Mouse (Mus musculus): Measurements from ENCODE around the gene Zfp988. TPM values are rescaled to one million over a fixed set of nuclear protein-coding genes. Genes with fewer than 3 reads are reported as not detected.
A peak's percentile ranks its signal among the peaks of the same experiment; 100 is the strongest.
"Not testable (repeated sequence)": the region's sequence is repeated elsewhere in the genome, so short reads cannot be mapped to it uniquely, and the experiment has no call there.

The Zfp988 gene
- polyA plus RNA-seq, 2 experiments: 0.04 to 0.14 TPM

DNA sequence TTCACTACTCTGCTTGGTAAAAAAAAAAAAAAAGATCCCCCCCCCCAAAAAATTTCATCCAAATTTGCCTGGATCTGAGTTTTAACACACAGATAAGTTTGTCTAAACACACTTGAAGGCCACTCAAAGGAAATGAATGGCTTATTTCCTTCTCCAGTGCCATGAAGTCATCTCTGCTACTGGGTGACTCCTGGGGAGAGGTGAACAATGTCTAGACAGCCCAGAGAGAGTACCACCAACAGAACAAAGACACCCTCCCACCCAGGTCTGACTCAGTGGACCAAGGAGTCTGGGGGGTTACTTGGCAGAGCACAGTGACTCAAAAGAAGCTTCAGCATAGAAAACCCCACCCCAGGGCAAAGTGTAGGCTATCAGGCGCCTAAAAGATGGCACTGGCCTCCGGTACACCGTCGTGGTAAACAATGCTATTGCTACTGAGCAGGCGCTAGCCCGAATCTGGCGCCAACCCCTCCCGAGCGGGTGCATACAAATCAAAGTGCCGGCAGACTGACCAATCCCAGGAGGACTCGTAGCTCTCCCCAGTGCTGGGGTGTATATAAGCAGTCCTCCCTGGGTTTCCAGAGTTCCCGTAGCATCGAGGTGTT lies 46.0 kb downstream of the Zfp988 start:
- WGBS: 84% methylated on average over 9 of the region's 13 CpGs
- H3K4me1 ChIP-seq (ENCODE audit: control insufficient read depth, insufficient read depth, low read length); H3K27ac ChIP-seq (replicated peaks; ENCODE audit: low read depth, low read length); H3K36me3 ChIP-seq (ENCODE audit: control insufficient read depth, insufficient read depth, low read length); ATAC-seq (ENCODE audit: low FRiP score, low read depth); H3K4me3 ChIP-seq (replicated peaks; ENCODE audit: low read length); H3K9ac ChIP-seq (ENCODE audit: low read depth, low read length, severe bottlenecking); DNase-seq (ENCODE audit: low spot score); H3K27me3 ChIP-seq (ENCODE audit: control insufficient read depth, insufficient read depth, low read length); H3K4me2 ChIP-seq (replicated peaks; ENCODE audit: low read depth, low read length, severe bottlenecking): not testable (repeated sequence)
- peaks cover 43% of the 10 kb centered on the region for H3K9me3 ChIP-seq (ENCODE audit: control insufficient read depth, low read length)

DNA sequence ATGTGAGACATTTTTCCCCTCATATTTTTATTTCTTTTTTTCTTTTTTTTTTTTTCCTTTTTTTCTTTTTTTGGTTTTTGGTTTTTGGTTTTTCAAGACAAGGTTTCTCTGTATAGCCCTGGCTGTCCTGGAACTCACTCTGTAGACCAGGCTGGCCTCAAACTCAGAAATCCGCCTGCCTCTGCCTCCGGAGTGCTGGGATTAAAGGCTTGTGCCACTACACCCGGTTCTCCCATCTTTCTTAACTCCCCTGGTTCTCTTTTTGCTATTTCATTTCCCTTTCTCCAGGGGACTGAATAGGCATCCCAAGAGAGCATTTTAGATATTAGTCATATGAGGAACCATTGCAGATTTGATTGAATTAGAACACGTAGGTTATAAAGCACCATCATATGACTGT lies 48.2 kb downstream of the Zfp988 start:
- 77% methylated on average over 4 of the region's 4 CpGs for WGBS
- not testable (repeated sequence) for ATAC-seq (ENCODE audit: low FRiP score, low read depth); DNase-seq (ENCODE audit: low spot score)

GRCm38 (mm10) chr4:147356042-147356441 lies 50.6 kb downstream of the Zfp988 start:
- WGBS: no CpG with 5 or more reads among the region's 3 CpGs
- not testable (repeated sequence) for H3K4me3 ChIP-seq (replicated peaks; ENCODE audit: low read length); DNase-seq (ENCODE audit: low spot score); H3K4me1 ChIP-seq (ENCODE audit: control insufficient read depth, insufficient read depth, low read length); H3K9me3 ChIP-seq (ENCODE audit: control insufficient read depth, low read length); H3K36me3 ChIP-seq (ENCODE audit: control insufficient read depth, insufficient read depth, low read length); ATAC-seq (ENCODE audit: low FRiP score, low read depth); H3K9ac ChIP-seq (ENCODE audit: low read depth, low read length, severe bottlenecking); H3K27me3 ChIP-seq (ENCODE audit: control insufficient read depth, insufficient read depth, low read length); H3K4me2 ChIP-seq (replicated peaks; ENCODE audit: low read depth, low read length, severe bottlenecking); H3K27ac ChIP-seq (replicated peaks; ENCODE audit: low read depth, low read length)

More for the DNA sequence above, 48.2 kb downstream of the Zfp988 start:
- peaks cover 28% of the 10 kb centered on the region for H3K9me3 ChIP-seq (ENCODE audit: control insufficient read depth, low read length)
- H3K9ac ChIP-seq (ENCODE audit: low read depth, low read length, severe bottlenecking); H3K4me2 ChIP-seq (replicated peaks; ENCODE audit: low read depth, low read length, severe bottlenecking); H3K27ac ChIP-seq (replicated peaks; ENCODE audit: low read depth, low read length); H3K4me1 ChIP-seq (ENCODE audit: control insufficient read depth, insufficient read depth, low read length); H3K36me3 ChIP-seq (ENCODE audit: control insufficient read depth, insufficient read depth, low read length); H3K4me3 ChIP-seq (replicated peaks; ENCODE audit: low read length); H3K27me3 ChIP-seq (ENCODE audit: control insufficient read depth, insufficient read depth, low read length): not testable (repeated sequence)

DNA sequence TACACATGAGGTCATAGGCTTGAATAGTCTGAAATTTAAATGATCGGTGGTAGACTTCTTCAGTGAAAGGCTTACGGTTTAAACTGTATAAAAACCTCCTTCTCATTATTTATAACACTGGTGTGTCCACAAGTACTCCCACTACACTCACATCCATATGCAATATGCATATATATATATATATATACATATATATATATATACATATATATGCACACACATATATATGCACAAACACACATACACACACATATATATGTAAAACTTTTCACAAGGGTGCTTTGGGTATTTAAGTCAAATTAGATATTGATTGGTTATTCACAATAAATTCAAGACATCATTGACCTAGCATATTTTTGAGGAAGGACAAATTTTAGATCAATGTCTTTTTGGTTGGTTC lies 51.7 kb downstream of the Zfp988 start:
- H3K27me3 ChIP-seq (ENCODE audit: control insufficient read depth, insufficient read depth, low read length); H3K4me2 ChIP-seq (replicated peaks; ENCODE audit: low read depth, low read length, severe bottlenecking); H3K4me3 ChIP-seq (replicated peaks; ENCODE audit: low read length); H3K4me1 ChIP-seq (ENCODE audit: control insufficient read depth, insufficient read depth, low read length); DNase-seq (ENCODE audit: low spot score); H3K9me3 ChIP-seq (ENCODE audit: control insufficient read depth, low read length); H3K36me3 ChIP-seq (ENCODE audit: control insufficient read depth, insufficient read depth, low read length); H3K27ac ChIP-seq (replicated peaks; ENCODE audit: low read depth, low read length); ATAC-seq (ENCODE audit: low FRiP score, low read depth); H3K9ac ChIP-seq (ENCODE audit: low read depth, low read length, severe bottlenecking): not testable (repeated sequence)
- no CpG with 5 or more reads among the region's 2 CpGs for WGBS

DNA sequence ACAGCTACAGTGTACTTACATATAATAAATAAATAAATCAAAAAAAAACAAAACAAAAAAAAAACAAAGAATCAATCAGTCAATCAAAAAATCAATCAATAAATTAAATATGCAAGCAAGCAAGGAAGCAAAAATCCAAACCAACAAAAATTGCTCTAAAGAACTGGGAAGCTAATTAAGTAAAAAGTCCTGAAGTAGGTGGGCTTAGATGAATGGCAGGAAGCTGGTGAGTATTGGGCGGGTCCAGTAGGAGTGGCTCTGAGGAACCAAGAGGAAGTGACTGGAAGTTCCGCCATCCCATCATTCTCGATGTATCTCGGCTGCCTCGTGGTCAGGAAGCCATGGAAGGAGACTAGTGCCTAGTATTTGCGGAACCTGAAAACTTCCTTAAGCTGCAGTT lies 55.5 kb downstream of the Zfp988 start, which contains the start of gene Zfp978:
Gene Zfp978, plus strand, starts transcription at position 301 of the 400 bp plus-strand sequence.
- not testable (repeated sequence) for ATAC-seq (ENCODE audit: low FRiP score, low read depth); H3K4me2 ChIP-seq (replicated peaks; ENCODE audit: low read depth, low read length, severe bottlenecking); H3K4me1 ChIP-seq (ENCODE audit: control insufficient read depth, insufficient read depth, low read length); H3K27me3 ChIP-seq (ENCODE audit: control insufficient read depth, insufficient read depth, low read length); H3K36me3 ChIP-seq (ENCODE audit: control insufficient read depth, insufficient read depth, low read length); H3K9ac ChIP-seq (ENCODE audit: low read depth, low read length, severe bottlenecking); DNase-seq (ENCODE audit: low spot score); H3K27ac ChIP-seq (replicated peaks; ENCODE audit: low read depth, low read length); H3K9me3 ChIP-seq (ENCODE audit: control insufficient read depth, low read length); H3K4me3 ChIP-seq (replicated peaks; ENCODE audit: low read length)
- WGBS: no CpG with 5 or more reads among the region's 6 CpGs

GRCm38 (mm10) chr4:147361872-147362271 lies 56.4 kb downstream of the Zfp988 start:
- H3K4me2 ChIP-seq (replicated peaks; ENCODE audit: low read depth, low read length, severe bottlenecking); H3K27ac ChIP-seq (replicated peaks; ENCODE audit: low read depth, low read length); ATAC-seq (ENCODE audit: low FRiP score, low read depth); H3K4me1 ChIP-seq (ENCODE audit: control insufficient read depth, insufficient read depth, low read length); H3K9me3 ChIP-seq (ENCODE audit: control insufficient read depth, low read length); DNase-seq (ENCODE audit: low spot score); H3K9ac ChIP-seq (ENCODE audit: low read depth, low read length, severe bottlenecking); H3K4me3 ChIP-seq (replicated peaks; ENCODE audit: low read length); H3K36me3 ChIP-seq (ENCODE audit: control insufficient read depth, insufficient read depth, low read length); H3K27me3 ChIP-seq (ENCODE audit: control insufficient read depth, insufficient read depth, low read length): not testable (repeated sequence)
- WGBS: no CpG with 5 or more reads among the region's 1 CpGs

DNA sequence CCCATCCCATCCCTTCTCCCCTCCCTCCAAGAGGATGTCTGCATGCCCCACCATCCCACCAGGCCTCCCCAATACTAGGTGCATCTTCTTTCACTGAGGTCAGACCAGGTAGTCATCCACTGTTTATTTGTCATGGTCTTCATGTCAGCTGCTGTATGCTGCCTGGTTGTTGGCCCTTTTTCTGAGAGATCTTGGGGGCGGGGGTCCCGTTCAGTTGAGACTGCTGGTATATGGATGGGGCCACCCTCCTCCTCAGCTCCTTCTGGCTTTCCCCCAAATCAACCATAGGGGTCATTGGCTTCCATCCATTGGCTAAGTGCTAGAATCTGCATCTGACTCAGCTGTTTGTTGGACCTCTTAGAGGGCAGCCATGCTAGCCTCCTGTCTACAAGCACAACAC lies 64.1 kb downstream of the Zfp988 start:
- no CpG with 5 or more reads among the region's 2 CpGs for WGBS
- ATAC-seq (ENCODE audit: low FRiP score, low read depth): peak; percentile 57
- not testable (repeated sequence) for H3K27ac ChIP-seq (replicated peaks; ENCODE audit: low read depth, low read length); H3K36me3 ChIP-seq (ENCODE audit: control insufficient read depth, insufficient read depth, low read length); H3K9me3 ChIP-seq (ENCODE audit: control insufficient read depth, low read length); H3K27me3 ChIP-seq (ENCODE audit: control insufficient read depth, insufficient read depth, low read length); DNase-seq (ENCODE audit: low spot score); H3K4me2 ChIP-seq (replicated peaks; ENCODE audit: low read depth, low read length, severe bottlenecking); H3K4me3 ChIP-seq (replicated peaks; ENCODE audit: low read length); H3K4me1 ChIP-seq (ENCODE audit: control insufficient read depth, insufficient read depth, low read length); H3K9ac ChIP-seq (ENCODE audit: low read depth, low read length, severe bottlenecking)

DNA sequence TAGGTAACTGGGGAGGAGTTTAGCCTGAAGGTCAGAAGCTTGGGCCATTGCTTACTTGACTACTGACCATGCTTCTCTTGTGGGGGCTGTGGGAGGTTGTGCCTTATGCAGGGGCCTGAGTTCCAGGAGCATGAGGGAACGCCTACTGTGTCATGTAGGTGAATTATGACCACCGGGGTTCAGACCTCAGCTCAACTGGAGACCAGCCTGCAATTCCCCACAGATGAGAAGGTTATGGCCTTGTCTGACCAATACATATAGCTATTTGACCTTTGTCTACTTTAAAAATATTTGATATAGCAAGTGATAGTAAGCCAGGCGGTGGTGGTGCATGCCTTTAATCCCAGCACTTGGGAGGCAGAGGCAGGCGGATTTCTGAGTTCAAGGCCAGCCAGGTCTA lies 77.7 kb downstream of the Zfp988 start:
- not testable (repeated sequence) for H3K4me1 ChIP-seq (ENCODE audit: control insufficient read depth, insufficient read depth, low read length); H3K27ac ChIP-seq (replicated peaks; ENCODE audit: low read depth, low read length); H3K9me3 ChIP-seq (ENCODE audit: control insufficient read depth, low read length); H3K9ac ChIP-seq (ENCODE audit: low read depth, low read length, severe bottlenecking); ATAC-seq (ENCODE audit: low FRiP score, low read depth); H3K27me3 ChIP-seq (ENCODE audit: control insufficient read depth, insufficient read depth, low read length); H3K36me3 ChIP-seq (ENCODE audit: control insufficient read depth, insufficient read depth, low read length); DNase-seq (ENCODE audit: low spot score); H3K4me3 ChIP-seq (replicated peaks; ENCODE audit: low read length); H3K4me2 ChIP-seq (replicated peaks; ENCODE audit: low read depth, low read length, severe bottlenecking)
- WGBS: 80% methylated on average over 2 of the region's 4 CpGs
